Mouse (Mus musculus) forebrain, postnatal 0 days (tissue): ENCODE results near the gene Hes5. TPM values are rescaled to one million over a fixed set of nuclear protein-coding genes. Genes with fewer than 3 reads are reported as not detected.
A peak's percentile ranks its signal among the peaks of the same experiment; 100 is the strongest.

ENCODE experiments used
- ATAC-seq: fragments of 200-750 bp; cut with Nextera tagmentation; 2 replicates; pipeline ENCODE4 v1.8.0; 2017; ENCODE audit warnings: mild to moderate bottlenecking, moderate library complexity
- DNase-seq: peaks from one replicate; pipeline ENCODE4 v3.0.0-alpha.2; 2015
- H3K27ac ChIP-seq: fragments of 300-500 bp; sonication (generic); 2 replicates; pipeline ENCODE4 v1.5.1; 2014; ENCODE audit warnings: low read depth, mild to moderate bottlenecking, antibody characterized with exemption, low read length, moderate library complexity, mixed read lengths
- H3K27me3 ChIP-seq: fragments of 300-500 bp; sonication (generic); 2 replicates; pipeline ENCODE4 v1.6.1; 2014; ENCODE audit warnings: mild to moderate bottlenecking, low read length, mixed read lengths; ENCODE audit not compliant: insufficient read depth
- H3K36me3 ChIP-seq: fragments of 300-500 bp; sonication (generic); 2 replicates; pipeline ENCODE4 v1.6.1; 2014; ENCODE audit warnings: mild to moderate bottlenecking, moderate library complexity; ENCODE audit not compliant: insufficient read depth
- H3K4me1 ChIP-seq: fragments of 300-500 bp; sonication (generic); 2 replicates; pipeline ENCODE4 v1.6.1; 2014; ENCODE audit warnings: antibody characterized with exemption; ENCODE audit not compliant: insufficient read depth
- H3K4me2 ChIP-seq: fragments of 300-500 bp; sonication (generic); 2 replicates; pipeline ENCODE4 v1.6.1; 2014; ENCODE audit warnings: low read depth, mild to moderate bottlenecking, moderate library complexity
- H3K4me3 ChIP-seq: fragments of 300-500 bp; sonication (generic); 2 replicates; pipeline ENCODE4 v1.5.1; 2014; ENCODE audit warnings: low read depth, low read length, mixed read lengths
- H3K9ac ChIP-seq: fragments of 300-500 bp; sonication (generic); 2 replicates; pipeline ENCODE4 v1.6.1; 2014; ENCODE audit warnings: mild to moderate bottlenecking
- H3K9me3 ChIP-seq: fragments of 300-500 bp; sonication (generic); 2 replicates; pipeline ENCODE4 v1.6.1; 2016; ENCODE audit warnings: low read length
- CTCF ChIP-seq: sonication (generic); IDR thresholded peaks from 2 replicates; pipeline ENCODE4 v1.5.1; 2016; ENCODE audit warnings: antibody characterized with exemption, control low read depth, low read depth
- WGBS: fragments of 180-500 bp; shearing (Covaris S2); extraction: QIAGEN DNeasy Blood & Tissue Kit; methylation state at CpG from one replicate; pipeline ENCODE4 v1.1.7; 2014; 5-methylcytosine and 5-hydroxymethylcytosine counted together
- polyA plus RNA-seq: library from polyadenylated mRNA; unstranded; fragments of >200 nt; fragmentation: Nextera tagmentation; extraction: Ambion mirVana; gene quantifications from 2 replicates; pipeline ENCODE4 v1.2.1, GENCODE M21; 2015
- total RNA-seq: library from RNA; depleted of rRNA; stranded (reverse); fragments of >200 nt; gene quantifications from 2 replicates; pipeline ENCODE4 v1.2.3, GENCODE M21; 2014

The Hes5 gene
- total and polyA plus RNA-seq, 2 experiments from 2014 or later = 100 to 120 TPM

DNA sequence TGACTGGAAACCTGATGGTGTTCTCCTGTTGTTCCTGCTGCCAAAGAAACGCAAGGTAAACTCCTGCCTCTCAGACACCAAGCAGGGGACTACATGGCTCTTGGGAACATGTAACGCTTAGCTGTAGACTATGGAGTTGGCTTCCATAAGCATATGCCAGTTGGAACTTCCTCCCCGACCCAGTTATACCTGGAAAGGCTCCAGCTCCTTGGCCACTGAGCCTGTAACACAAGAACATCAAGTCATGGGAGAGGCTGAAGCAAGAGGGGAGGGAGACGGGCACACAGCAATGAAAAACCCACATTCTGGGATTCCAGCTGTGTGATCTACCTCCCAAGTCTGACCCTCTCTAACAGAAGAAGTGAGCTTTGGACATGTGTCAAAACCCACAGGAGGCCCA is 38.4 kb upstream of the Hes5 start:
- Histone ChIP-seq H3K4me1 (no peaks in the 10 kb centered on the region), H3K27me3 (no peaks in the 10 kb centered on the region), H3K4me3 (no peak overlapping the region), H3K27ac (no peak overlapping the region), H3K4me2 (no peak overlapping the region), H3K9me3 (no peaks in the 10 kb centered on the region), H3K36me3 (no peaks in the 10 kb centered on the region), H3K9ac (no peak overlapping the region)
- ATAC-seq (no peak), DNase-seq (no peak)
- 83% methylated on average over 4 of the region's 4 CpGs for WGBS
- no peak for TF ChIP-seq CTCF

DNA sequence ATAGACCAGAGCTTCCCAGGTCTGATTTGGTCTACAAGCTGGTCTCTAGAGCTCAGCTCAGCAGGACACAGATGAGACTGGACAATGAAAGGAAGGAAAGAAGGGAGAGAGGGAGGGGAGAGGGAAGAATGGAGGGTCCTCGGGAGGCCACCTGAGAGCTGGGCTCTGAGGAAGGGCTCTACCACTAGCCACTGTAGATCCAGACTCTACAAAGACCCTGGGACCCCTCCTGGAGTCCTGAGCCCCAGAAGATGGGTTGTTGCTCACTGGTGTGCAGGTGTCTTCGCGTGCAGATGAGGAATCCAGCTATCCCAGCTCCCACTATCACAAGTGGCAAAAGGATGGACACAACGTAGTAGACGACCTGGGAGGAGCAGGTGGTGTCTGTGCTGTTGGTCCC is 37.8 kb upstream of the Hes5 start:
- WGBS = 91% methylated on average over 5 of the region's 5 CpGs
- H3K27me3 ChIP-seq = no peaks in the 10 kb centered on the region
- ATAC-seq = no peak

DNA sequence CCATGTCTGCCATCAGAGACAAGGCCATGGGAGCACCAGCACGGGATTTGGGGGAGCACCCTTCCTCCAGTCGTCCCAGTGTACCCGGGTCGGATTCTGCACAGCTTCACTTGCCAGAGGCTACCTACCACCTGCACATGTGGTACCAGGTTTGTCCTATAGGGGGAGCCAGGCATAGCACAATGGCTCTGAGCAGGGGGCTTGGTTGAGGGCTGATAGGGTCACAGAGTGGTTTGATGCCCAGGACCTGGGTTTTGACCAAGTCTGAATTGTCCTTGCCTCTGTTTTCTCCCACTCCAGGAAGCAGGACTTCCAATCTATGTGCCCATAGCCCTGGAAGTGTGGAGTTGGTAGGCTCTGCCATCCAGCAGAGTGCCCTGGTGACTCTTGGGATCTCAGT is 35.3 kb upstream of the Hes5 start:
- H3K36me3 ChIP-seq = no peaks in the 10 kb centered on the region
- WGBS = 56% methylated on average over 4 of the region's 4 CpGs
- ATAC-seq = no peak

More for the DNA sequence above, 37.8 kb upstream of the Hes5 start:
- H3K9me3 ChIP-seq = no peaks in the 10 kb centered on the region
- H3K4me2 ChIP-seq = no peak overlapping the region
- no peak for DNase-seq
- H3K9ac ChIP-seq = no peak overlapping the region
- H3K4me1 ChIP-seq = no peaks in the 10 kb centered on the region
- TF ChIP-seq CTCF = no peak
- no peaks in the 10 kb centered on the region for H3K36me3 ChIP-seq
- H3K4me3 ChIP-seq = no peak overlapping the region
- no peak overlapping the region for H3K27ac ChIP-seq

DNA sequence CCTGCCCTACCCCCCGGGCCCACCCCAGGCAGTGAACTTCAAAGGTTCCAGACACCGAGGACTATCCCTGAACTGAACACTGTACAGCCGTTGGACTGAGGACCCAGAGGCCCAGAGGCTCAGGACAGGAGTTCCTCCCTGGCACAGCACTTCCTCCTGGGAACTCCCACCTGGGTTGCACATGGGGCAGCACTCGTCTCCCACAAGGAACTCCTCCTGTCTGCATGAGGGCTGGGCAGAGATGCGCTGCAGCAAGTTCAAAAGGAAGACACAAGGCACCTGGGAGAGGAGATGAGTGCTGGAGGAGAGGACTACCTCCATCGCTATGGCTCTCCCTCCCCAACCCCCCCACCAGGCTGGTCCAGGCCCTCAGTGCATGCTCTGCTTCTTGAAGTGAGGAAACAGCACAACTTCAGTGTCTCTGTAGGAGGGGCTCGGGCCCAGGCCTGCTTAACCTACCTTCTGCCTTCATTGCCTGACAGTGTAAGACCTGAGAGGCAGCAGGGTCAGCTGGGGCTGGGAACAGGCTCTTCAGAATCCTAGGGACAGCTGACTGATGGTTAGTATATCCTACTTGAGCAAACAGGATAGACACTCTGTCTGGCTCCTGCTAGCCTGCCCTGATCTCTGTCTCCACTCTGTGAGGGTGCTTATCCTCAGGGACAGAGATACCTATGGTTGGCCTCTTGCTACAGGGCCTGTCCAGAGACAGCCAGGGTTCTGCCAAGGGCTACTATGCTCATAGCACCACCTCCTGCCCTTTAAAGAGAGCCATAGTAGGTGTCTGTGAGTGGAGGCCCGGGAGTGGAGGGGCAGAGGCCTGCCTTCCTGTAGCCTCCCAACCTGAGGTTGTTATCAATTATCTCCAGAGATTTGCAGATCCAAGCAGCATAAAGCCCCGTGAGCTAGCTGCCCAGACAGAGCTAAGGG is 33.5 kb upstream of the Hes5 start:
- DNase-seq = no peak
- Histone ChIP-seq H3K9me3 (no peaks in the 10 kb centered on the region), H3K27me3 (no peaks in the 10 kb centered on the region), H3K36me3 (no peaks in the 10 kb centered on the region), H3K4me1 (no peaks in the 10 kb centered on the region), H3K4me2 (no peak overlapping the region), H3K9ac (no peak overlapping the region), H3K4me3 (no peak overlapping the region), H3K27ac (no peak overlapping the region)
- ATAC-seq = no peak
- no peak for TF ChIP-seq CTCF
- WGBS = 66% methylated on average over 9 of the region's 9 CpGs

More for the DNA sequence above, 35.3 kb upstream of the Hes5 start:
- no peak overlapping the region for H3K27ac ChIP-seq
- no peak overlapping the region for H3K9ac ChIP-seq
- DNase-seq = no peak
- H3K4me1 ChIP-seq = no peaks in the 10 kb centered on the region
- TF ChIP-seq CTCF = peak; percentile 27; the same call in 1 of the 2 replicates
- H3K9me3 ChIP-seq = no peaks in the 10 kb centered on the region
- no peaks in the 10 kb centered on the region for H3K27me3 ChIP-seq
- no peak overlapping the region for H3K4me3 ChIP-seq
- H3K4me2 ChIP-seq = no peak overlapping the region

DNA sequence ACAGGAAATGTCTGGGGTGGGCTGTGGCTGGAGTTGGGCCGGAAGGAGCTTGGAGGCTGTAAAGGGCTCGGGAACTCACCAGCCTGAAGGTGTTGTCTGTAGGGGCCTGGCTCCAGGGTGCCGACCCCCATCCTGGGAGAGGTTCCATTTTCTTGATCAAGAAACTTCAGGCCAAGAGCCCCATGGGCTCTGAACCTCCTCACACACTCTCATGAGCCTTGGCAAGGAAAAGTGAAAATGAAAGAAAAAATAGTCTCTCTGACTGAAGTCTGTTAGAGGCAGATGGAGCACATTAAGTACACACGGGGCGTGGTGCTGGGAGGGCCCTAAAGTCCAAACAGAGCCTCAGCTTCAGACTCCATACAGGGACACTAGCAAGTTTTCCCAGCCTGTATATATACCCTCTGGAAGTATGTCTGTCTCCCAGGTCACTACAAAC is 32.8 kb upstream of the Hes5 start:
- WGBS = 81% methylated on average over 5 of the region's 5 CpGs
- H3K9ac ChIP-seq = no peak overlapping the region
- DNase-seq = no peak
- no peak overlapping the region for H3K4me3 ChIP-seq
- no peak for ATAC-seq
- H3K36me3 ChIP-seq = no peaks in the 10 kb centered on the region
- no peak overlapping the region for H3K27ac ChIP-seq
- no peaks in the 10 kb centered on the region for H3K9me3 ChIP-seq
- no peaks in the 10 kb centered on the region for H3K27me3 ChIP-seq
- TF ChIP-seq CTCF = no peak
- no peak overlapping the region for H3K4me2 ChIP-seq
- no peaks in the 10 kb centered on the region for H3K4me1 ChIP-seq

DNA sequence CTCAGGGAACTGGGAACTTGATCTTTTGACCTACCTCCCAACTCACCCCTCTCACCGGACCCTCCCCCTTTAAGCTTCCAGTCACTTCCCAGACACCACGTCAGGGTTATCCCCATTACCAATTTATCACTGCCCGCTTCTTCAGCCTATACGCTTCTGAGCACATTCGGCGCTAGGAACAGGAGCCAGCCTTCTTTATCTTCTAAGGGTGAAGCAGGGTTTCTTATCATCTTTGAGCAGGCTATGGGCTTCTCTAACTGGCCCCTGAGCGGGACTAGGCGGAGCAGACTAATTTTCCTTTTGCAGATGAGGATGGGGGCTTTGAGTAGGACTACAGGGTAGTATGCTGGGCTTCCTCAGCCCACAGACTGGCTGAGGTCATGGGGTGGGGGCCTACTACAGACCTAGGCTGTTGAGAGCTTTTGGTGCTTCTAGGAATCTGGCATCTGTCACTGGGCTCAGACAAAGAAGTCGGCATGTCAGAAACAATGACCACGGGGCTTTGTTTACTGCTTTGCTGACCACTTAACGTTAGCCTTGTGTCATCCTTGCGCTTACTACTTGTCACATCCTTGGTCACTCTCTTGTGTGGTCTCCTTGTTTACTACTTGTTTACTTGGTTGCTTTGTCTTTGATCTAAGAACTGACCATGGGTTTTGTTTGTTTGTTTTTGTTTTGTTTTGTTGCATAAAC is 32.2 kb upstream of the Hes5 start, which contains the start of gene Tnfrsf14:
Tnfrsf14 (minus strand) TSS at position 169 of the 693 bp plus-strand sequence.
- no peak for ATAC-seq
- Histone ChIP-seq H3K4me1 (no peaks in the 10 kb centered on the region), H3K27ac (no peak within 1 kb of the TSS), H3K36me3 (no peaks in the 10 kb centered on the region), H3K9me3 (no peaks in the 10 kb centered on the region), H3K4me3 (no peak within 1 kb of the TSS), H3K4me2 (no peak within 1 kb of the TSS), H3K9ac (no peak within 1 kb of the TSS), H3K27me3 (no peaks in the 10 kb centered on the region)
- no peak for TF ChIP-seq CTCF
- DNase-seq = no peak
- WGBS = 63% methylated on average over 12 of the region's 12 CpGs
